19 mouse cellular contexts compared by ENCODE assay signal in genomic region chr15:64482960-64483359, GRCm38 (mm10).
A peak's percentile ranks its signal among the peaks of the same experiment; 100 is the strongest.
DNase-seq lines count a peak whose midpoint lies in the region; ATAC-seq and TF ChIP-seq lines count a peak whose summit lies in the region.
"Had no signal": no experiment of that assay in that cellular context is flagged by ENCODE, and none has a peak within 500 bp of the region (broad histone marks: within the 10 kb centered on the region; RNA-seq: fewer than 3 reads in every experiment).

No protein-coding gene starts in this region.

- TF ChIP-seq CTCF in lung, embryonic 14.5 days (IDR thresholded peaks at IDR 0.05; ENCODE audit: low read depth), result no peak
- TF ChIP-seq CTCF in lung, postnatal 0 days (IDR thresholded peaks at IDR 0.05), result no peak

- WGBS in lung, embryonic 14.5 days, result 75% methylated on average over 5 of the region's 5 CpGs
- 73% methylated on average over 5 of the region's 5 CpGs for WGBS in lung, postnatal 0 days
- WGBS in limb, embryonic 10.5 days, result 90% methylated on average over 5 of the region's 5 CpGs
- WGBS in liver, embryonic 11.5 days, result 79% methylated on average over 5 of the region's 5 CpGs

- no peak overlapping the region for H3K27ac ChIP-seq in lung, embryonic 14.5 days (ENCODE audit: low read depth)
- H3K27ac ChIP-seq in lung, postnatal 0 days (ENCODE audit: low read length), result no peak overlapping the region
- H3K27ac ChIP-seq in limb, embryonic 10.5 days, result no peak overlapping the region
- H3K27ac ChIP-seq in liver, embryonic 11.5 days (ENCODE audit: low read depth, low read length), result no peak overlapping the region
- H3K27ac ChIP-seq: forebrain, embryonic 13.5 days; kidney, postnatal 0 days; layer of hippocampus, adult 2 months; limb, embryonic 12.5 days had no signal

- no peaks in the 10 kb centered on the region for H3K36me3 ChIP-seq in lung, embryonic 14.5 days (ENCODE audit: insufficient read depth)
- no peaks in the 10 kb centered on the region for H3K36me3 ChIP-seq in lung, postnatal 0 days (ENCODE audit: insufficient read depth, low read length)
- H3K36me3 ChIP-seq in limb, embryonic 10.5 days, result no peaks in the 10 kb centered on the region
- no peaks in the 10 kb centered on the region for H3K36me3 ChIP-seq in liver, embryonic 11.5 days (ENCODE audit: control insufficient read depth, insufficient read depth, low read length)
- H3K36me3 ChIP-seq: limb, embryonic 12.5 days had no signal

- H3K4me1 ChIP-seq in lung, embryonic 14.5 days (ENCODE audit: insufficient read depth), result no peaks in the 10 kb centered on the region
- H3K4me1 ChIP-seq in lung, postnatal 0 days (ENCODE audit: insufficient read depth, low read depth, low read length), result no peaks in the 10 kb centered on the region
- H3K4me1 ChIP-seq in limb, embryonic 10.5 days, result no peaks in the 10 kb centered on the region
- no peaks in the 10 kb centered on the region for H3K4me1 ChIP-seq in liver, embryonic 11.5 days (replicated peaks; ENCODE audit: control insufficient read depth, insufficient read depth, low read length)

- H3K4me2 ChIP-seq in lung, embryonic 14.5 days, result no peak overlapping the region
- no peak overlapping the region for H3K4me2 ChIP-seq in lung, postnatal 0 days (replicated peaks; ENCODE audit: low read depth, low read length)
- no peak overlapping the region for H3K4me2 ChIP-seq in liver, embryonic 11.5 days
- H3K4me2 ChIP-seq: forebrain, embryonic 13.5 days; limb, embryonic 12.5 days had no signal

- H3K27me3 ChIP-seq in lung, embryonic 14.5 days (ENCODE audit: insufficient read depth, low read length), result no peaks in the 10 kb centered on the region
- no peaks in the 10 kb centered on the region for H3K27me3 ChIP-seq in lung, postnatal 0 days (replicated peaks; ENCODE audit: insufficient read depth, low read length)
- H3K27me3 ChIP-seq in limb, embryonic 10.5 days (ENCODE audit: low read depth, poor library complexity, severe bottlenecking), result no peaks in the 10 kb centered on the region
- H3K27me3 ChIP-seq in liver, embryonic 11.5 days (replicated peaks; ENCODE audit: control insufficient read depth, insufficient read depth, low read length), result no peaks in the 10 kb centered on the region
- H3K27me3 ChIP-seq: forebrain, embryonic 13.5 days; limb, embryonic 12.5 days; Patski had no signal

- no peak for ATAC-seq in lung, embryonic 14.5 days (ENCODE audit: insufficient read depth)
- ATAC-seq in lung, postnatal 0 days, result no peak
- no peak for ATAC-seq in liver, embryonic 11.5 days (replicated peaks; ENCODE audit: low FRiP score)
- ATAC-seq: activated CD4-positive, CD25-positive, alpha-beta regulatory T cell, adult 4 months; forebrain, embryonic 13.5 days; hindbrain, embryonic 16.5 days; intestine, postnatal 0 days; midbrain, embryonic 16.5 days; Patski had no signal

- no peaks in the 10 kb centered on the region for H3K9me3 ChIP-seq in lung, embryonic 14.5 days (ENCODE audit: low read depth, low read length)
- no peaks in the 10 kb centered on the region for H3K9me3 ChIP-seq in lung, postnatal 0 days (ENCODE audit: low read length)
- no peaks in the 10 kb centered on the region for H3K9me3 ChIP-seq in limb, embryonic 10.5 days (replicated peaks)
- H3K9me3 ChIP-seq in liver, embryonic 11.5 days (ENCODE audit: control insufficient read depth, low read length), result no peaks in the 10 kb centered on the region
- H3K9me3 ChIP-seq: forebrain, embryonic 13.5 days; limb, embryonic 12.5 days had no signal

- no peak overlapping the region for H3K4me3 ChIP-seq in lung, embryonic 14.5 days (ENCODE audit: low read depth, low read length)
- H3K4me3 ChIP-seq in lung, postnatal 0 days (ENCODE audit: low read depth, low read length), result no peak overlapping the region
- no peak overlapping the region for H3K4me3 ChIP-seq in limb, embryonic 10.5 days
- H3K4me3 ChIP-seq in liver, embryonic 11.5 days (ENCODE audit: low read depth, low read length), result no peak overlapping the region
- H3K4me3 ChIP-seq: forebrain, embryonic 13.5 days; layer of hippocampus, adult 2 months; limb, embryonic 12.5 days had no signal

- no peak for TF ChIP-seq EP300 in lung, postnatal 0 days (IDR thresholded peaks at IDR 0.05)

- H3K9ac ChIP-seq in lung, embryonic 14.5 days, result no peak overlapping the region
- H3K9ac ChIP-seq in lung, postnatal 0 days (replicated peaks; ENCODE audit: low read depth), result no peak overlapping the region
- no peak overlapping the region for H3K9ac ChIP-seq in liver, embryonic 11.5 days (ENCODE audit: low read depth, low read length)
- H3K9ac ChIP-seq: forebrain, embryonic 13.5 days; limb, embryonic 12.5 days had no signal

- peak; percentile 21 to 22 for DNase-seq in cerebellum, postnatal 14 days
- no peak for DNase-seq in cerebellum, postnatal 25 days
- DNase-seq in lung, embryonic 14.5 days, result peak; percentile 5
- no peak for DNase-seq in lung, postnatal 0 days (ENCODE audit: low spot score)
- peak; percentile 52 for DNase-seq in heart, postnatal 4 days
- DNase-seq in limb, embryonic 10.5 days (ENCODE audit: low spot score), result no peak
- no peak for DNase-seq in liver, embryonic 11.5 days (ENCODE audit: low spot score)
- DNase-seq: B cell, adult 2 months; cerebellum, adult 9-11 months; gastrocnemius, postnatal 25 days had no signal

Comparison
In these comparisons a context has a peak if more than half of its experiments do, and no peak if none do; other contexts are left out.
1. DNase-seq: peak in cerebellum, postnatal 14 days (2 of 2), lung, embryonic 14.5 days (single experiment) and heart, postnatal 4 days (single experiment); none in cerebellum, postnatal 25 days (0 of 2), lung, postnatal 0 days (single experiment), limb, embryonic 10.5 days (single experiment) and liver, embryonic 11.5 days (single experiment).